Mouse (Mus musculus) cerebellum, postnatal 10 days (tissue): ENCODE measurements at regions not wholly inside any gene's neighbourhood (a gene's known extent, or its start where the extent isn't known, plus 50 kb on each side); places are given as distances from the start of the nearest gene placed in this dataset.

Source experiments
- DNase-seq, 2 experiments: peaks; one replicate each; pipeline ENCODE4 v3.0.0; 2021; ENCODE audit warnings: mixed read lengths in 2 of 2

DNA sequence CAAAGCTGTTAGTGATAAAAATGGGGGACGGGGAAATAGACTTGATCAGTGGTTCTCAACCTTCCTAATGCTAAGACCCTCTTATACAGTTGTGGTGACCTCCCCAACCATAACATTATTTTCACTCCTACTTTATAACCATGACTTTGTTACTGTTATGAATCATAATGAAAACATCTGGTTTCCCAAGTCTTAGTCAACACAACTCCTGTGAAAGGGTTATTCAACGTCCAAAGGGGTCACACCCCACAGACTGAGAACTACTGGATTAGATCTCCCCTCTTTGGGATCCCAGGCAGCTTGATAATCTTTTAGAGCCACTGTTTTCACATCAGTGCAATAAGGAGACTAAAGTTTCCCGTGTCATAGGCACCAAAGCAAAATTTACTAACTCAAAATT, 141.1 kb upstream of the Fndc3a start:
- DNase-seq = no peak

DNA sequence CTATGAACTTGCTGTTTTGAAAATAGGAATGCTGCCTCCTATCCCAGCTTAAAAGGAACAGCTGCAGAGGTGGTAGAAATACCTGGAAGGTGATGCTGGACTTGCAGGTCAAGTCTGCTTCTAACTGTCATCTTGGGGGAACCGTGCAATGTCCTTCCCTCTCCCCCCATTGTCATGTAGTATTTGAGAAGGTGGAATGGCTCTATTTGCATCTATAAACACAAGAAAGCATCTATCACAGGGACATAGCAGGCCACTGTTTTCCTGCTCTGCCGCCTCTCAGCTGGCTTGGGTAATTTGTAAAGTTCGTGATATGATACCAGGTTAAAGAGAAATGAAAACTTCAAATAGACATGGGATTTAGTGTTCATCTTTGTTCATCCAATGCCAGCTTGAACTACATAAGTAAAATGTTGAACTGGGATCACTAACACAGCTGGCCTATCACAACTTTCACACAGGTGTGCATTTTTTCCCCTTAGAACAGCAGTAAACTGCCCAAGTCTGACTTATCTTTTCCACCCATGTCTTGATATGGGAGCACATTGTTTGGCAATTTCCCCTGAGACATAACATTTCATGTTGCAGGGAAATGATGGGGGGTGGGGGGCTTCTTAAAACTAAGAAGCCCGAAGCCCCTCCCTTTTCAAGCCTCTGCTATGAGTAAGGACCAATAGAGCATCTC, 138.6 kb upstream of the Fndc3a start:
- no peak for DNase-seq

DNA sequence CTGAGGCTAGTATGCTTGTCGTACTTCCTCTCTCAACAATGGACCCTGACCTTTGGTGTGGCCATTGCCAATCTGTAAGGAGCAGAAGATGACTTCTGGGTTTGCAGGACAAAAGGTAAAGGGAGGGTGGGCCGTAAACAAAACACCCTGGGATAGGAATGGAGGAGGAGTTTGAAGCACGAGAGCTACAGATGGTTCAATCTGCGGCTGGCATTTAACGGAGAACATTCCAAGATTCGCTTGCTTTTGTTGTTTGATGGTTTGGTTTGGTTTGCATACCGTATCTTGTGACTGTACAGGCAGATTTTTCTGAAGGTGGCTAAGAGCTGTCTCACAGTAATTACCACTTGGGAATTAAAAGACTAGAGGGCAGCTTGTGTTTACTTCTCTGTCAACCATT, 137.7 kb upstream of the Fndc3a start:
- DNase-seq = no peak

DNA sequence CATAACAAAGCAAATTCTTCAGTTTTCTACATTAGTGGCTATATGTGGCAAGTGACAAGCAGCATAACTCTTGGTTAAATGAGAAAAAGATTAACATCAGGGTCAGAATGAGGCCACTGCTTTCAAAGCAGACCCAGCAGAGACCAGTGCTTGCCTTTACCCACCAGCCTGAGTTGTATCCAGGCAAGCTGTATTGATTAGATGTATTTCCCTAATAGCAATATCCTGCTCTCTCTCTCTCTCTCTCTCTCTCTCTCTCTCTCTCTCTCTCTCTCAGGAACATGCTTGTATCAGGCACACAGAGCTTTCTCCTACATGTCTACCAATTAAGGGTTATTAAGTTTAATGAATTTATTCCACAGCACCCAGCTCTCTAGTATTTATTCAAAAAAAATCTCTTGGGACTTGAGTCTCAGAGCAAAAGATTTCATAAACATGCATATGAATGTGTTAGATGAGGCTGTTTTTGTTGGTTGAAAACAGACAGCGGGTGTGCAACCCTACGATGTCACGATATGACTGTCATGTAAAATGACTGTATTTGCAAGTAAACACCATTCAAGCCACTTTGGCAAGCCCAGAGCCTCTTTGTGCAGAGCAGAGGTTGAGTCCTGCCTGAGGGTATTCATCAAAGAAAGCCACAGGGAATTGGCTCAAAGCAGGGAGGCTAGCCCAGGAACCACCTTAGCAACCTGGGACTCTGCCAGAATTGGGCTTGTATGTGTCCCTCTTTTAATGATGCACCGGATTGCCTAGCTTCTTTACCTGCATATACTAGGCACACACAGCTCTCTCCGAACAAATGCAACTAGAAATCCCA, 136.0 kb upstream of the Fndc3a start:
- peak; percentile 13 to 31 for DNase-seq

DNA sequence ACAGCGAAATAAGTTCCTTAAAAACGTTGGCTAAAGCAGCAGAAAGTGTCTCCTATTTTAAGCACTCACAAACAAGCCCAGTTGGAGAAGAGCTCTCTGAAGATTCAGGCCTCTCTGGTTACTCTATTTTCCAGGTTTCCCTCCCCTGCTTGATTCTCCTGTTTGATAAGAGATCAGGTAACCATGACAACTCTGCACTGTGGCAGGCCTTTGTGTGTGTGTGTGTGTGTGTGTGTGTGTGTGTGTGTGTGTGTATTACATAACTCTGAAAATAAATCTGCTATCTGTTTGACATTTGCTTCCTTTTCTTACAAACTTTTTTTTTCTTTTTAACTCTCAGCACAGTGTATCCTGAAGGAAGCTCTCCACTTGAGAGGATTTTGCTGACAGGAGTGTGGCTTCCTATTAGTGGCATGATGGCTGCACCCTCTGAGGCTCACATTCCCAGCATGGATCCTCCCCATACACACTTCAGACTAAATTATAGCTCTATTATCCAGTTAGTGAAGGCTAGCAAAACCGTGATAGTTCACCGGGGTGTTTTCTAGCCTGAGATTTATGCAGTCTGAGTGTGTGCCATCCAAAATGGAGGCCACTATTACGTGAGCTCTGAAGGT, 135.1 kb upstream of the Fndc3a start:
- peak in 1 of 2 experiments; percentile 3 for DNase-seq

DNA sequence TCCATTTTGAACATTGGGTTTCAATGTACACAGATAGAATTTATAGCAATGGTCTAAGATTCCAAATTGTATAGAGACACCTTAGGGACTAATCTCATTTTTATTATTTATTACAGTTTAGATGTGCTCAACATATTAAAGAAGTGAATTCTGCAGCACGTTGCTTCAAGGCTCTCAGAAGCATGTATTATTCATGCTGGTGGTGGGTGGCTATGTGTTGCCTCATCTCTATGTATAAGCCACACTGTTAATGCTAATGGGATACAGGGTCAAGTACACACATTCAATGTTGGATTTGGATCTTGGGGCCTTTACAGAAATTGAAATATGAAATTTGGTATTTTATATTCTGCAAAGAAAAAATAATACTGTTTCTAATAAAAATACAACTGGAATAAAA, 131.9 kb upstream of the Fndc3a start:
- no peak for DNase-seq

DNA sequence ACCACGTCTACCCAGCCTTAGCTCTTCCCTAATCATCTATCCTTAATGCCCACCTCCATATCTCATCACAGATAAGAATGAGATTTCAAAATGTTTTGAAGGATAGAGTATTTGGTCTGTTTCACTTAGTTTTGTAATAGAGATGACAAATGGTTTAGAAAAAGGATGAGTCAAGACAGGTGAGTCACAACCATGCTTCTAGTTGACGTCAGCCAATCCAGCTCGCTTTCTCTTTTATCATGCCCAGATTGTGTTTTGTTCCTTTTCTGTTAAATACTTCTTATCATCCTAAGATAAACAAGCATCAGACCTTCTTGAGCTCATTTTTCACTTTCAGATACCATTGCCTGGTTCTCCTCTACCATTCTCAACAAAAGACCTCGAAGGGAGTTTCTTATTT, 125.4 kb upstream of the Fndc3a start:
- DNase-seq = no peak

DNA sequence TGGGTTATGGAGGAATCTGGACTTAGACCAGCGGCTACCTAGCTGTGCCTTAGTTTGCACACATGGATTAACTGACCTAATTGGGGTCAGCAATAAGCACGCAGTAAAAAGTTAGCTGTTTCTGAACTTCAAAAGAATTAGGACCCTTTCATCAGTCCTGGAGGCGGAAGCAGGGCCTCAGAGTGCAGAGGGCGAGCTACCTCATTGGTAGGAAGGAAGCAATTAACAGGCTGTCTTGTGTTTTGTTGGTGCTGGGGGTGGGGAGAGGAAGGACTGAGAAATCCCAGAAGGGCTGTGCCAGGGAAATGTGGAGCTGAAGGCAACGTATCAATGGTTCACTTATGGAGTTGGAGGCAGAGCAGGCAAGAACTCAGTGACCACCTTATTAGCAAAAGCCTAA, 119.5 kb upstream of the Fndc3a start:
- no peak for DNase-seq

DNA sequence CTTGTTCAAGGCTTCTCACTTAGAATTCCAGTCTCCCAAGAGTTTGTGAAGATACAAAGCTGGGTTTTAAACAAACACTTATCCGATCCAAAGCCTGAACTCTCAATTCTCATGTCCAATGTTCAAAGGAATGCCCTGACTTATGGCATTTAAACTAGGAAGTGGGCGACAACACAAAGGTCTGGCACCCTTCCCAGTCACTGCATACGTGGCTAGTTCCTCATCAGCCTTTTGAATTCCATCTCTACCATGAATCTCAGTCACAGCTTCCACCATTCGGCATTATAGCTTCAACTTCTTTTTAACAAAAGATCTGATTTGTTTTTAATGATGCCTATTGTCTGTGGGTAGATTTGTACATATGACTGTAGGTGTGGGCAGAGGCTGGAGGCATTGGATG, 115.7 kb upstream of the Fndc3a start:
- DNase-seq = peak in 1 of 2 experiments; percentile 3

DNA sequence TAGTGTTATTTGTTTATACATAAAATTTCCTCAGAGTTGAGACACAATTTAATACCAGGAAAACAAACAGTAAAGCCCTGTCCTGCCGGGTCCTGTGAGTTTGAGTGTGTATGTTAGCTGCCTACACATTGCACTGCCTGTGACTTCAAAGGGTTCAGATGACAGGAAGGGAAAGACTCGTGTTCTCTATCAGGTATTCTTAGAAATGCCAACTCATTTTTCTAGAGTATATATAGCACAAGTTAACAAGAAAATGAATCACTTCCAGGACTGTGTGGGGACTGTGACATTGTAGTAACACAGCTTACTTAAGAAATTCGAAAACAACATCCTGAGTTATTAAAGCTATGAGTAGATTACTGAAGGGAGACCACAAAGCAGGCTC, 112.4 kb upstream of the Fndc3a start:
- no peak for DNase-seq

DNA sequence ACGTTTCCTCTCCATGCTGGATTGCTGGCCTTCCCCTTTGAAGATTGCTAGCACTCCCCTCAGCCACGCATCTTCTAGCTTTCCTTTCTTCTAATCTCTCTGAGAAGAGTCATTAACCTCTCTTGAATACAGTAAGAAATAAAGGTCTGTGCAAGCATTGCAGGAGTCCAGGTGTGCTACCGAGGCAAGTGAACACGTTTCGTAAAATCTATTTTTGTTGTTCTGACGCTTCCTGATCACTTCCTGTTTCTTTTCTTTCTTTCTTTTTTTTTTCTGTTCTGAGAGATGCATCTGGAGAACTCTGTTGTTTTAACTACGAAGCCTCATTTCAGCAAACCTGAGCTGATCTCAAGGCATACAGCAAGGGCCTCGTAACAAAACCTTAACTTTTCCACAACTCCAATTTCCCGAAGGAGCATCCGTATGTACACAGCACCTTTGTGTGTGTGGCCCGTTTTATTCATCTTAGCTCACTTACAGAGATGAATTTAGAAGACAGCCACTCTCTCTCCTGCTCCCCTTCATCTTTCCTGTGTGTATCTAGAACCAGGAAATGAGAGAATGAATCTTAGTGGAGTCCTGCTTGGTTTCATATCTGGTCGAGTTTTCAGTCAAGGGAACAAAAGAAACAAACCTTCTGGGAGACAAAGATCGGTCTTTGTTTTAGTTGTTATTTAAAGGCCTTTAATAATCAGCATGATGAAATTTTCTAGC, 111.9 kb upstream of the Fndc3a start:
- DNase-seq = no peak

DNA sequence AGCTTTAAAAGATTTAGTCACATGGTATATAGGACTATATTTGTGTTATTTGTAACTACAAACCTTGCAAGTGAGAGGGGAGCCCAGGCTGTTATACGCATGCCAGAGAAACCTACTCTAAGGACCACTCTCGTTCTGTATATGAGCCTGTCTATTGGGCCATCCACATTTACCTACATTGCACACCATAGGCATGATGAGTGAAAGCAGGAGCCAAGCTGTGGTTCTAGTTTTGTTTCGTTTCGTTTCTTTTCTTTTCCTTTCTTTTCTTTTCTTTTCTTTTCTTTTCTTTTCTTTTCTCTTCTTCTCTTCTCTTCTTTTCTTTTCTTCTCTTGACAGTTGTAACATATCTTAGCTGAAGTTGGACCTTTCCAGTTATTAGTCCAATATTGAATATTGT, 109.2 kb upstream of the Fndc3a start:
- DNase-seq = no peak

DNA sequence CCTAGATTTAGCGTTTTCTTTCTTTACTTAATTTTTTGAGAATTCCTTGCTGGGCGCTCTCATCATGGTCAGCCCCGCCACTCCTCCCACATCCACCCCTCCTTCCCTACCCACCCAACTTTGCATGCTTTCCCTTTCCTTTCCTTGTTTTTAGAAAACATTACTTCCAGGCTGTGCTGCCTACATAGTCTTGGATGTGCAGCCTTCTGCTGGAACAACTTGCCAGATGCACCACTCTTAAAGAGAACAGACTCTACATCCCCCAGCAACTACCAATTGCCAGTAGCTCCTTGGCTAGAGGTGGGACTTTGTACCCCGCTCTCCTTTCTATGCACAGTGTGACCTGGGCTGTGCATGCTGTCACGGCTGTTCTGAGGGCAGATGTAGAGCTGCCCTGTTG, 108.0 kb upstream of the Fndc3a start:
- no peak for DNase-seq

DNA sequence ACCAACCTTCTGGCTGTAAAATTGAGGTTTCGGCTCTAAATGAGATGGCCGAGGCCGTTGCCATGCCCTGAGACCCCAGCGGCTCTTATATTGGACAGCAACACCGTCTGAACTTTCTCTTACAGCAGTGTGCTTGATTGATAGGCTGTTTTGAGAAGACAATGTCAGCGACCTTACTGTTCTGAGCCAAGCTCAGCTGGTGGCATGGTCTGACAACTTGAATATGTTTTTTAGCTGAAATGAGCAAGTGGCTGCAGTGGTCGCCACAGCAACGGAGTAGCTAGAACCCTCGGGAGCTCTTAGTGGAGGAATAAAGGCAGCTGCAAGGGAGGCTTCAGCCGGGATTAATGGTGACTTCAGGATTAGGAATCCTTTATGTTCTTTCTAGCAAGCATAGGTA, 107.0 kb upstream of the Fndc3a start:
- DNase-seq = peak; percentile 17 to 40

DNA sequence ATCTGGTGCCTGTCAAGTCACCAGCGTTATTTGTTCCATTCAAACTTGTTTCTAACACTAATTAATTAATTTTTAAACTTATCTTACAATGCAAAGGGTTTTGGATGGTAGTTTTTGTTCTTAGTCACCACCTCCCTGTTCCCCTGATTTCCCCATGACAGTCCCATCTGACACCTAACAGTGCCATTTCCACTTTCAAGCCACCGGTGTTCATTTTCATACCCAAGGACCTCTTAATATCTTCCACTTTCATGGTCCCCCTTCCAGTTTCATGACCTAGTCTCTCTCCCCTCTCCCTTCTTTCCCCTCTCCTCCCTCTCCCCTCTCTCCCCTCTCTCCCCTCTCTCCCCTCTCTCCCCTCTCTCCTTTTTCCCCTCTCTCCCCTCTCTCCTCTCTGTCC, 99.3 kb upstream of the Fndc3a start:
- DNase-seq = no peak

DNA sequence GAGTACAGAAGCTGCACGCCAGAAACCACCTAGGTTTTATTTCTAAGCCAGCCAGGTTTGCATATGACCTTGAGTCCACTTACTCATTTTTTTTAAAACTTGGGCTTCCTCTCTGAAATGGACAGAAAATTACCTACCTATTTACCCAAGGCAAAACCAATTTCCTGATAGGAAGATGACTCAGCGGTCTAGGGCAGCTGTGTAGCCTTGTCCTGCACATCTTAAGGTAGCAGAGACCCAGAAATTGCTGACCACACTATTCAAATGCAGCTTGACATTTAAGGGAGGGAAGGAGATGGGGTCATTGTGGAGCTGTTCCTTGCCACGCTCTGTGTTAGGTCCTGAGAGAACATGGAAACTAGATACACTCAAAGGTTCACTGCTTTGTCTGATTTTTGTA, 98.1 kb upstream of the Fndc3a start:
- no peak for DNase-seq

DNA sequence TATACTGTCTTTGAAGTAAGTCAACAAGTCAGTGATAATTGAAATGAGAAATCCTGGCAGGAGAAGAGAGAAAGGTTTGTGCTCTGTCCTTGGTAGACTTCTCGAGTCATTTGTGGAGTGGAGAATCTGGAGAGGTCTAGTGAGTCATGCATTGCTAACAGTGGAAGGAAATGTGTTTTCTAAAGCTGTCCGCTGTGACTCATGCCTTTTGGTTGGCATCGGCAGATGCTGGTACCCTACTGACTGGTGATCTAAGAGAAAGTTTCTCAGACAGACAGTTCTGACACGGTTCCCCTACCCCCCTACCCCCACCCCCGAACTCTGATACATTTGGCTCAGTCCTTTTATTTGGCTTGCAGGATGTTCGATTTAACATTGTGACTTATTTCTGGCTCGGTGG, 97.5 kb upstream of the Fndc3a start:
- DNase-seq = no peak

DNA sequence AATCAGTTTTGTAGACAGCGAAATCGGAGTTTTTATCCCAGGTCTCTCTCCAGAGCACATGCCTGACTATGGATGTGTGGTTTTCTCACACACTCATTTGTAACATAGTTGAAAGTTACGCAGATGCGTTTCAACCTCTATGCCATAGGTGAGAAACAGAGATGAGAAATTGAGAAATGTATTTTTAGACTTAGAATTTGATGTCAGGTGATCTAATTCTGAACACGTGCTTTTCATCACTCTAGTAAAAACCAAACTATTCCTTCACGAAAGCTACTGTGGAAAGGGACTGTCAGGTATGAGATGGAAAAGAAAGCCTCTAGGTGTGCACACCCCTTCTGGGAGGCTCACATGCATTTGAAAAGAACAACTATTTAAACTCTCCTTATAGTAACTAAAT, 96.8 kb upstream of the Fndc3a start:
- DNase-seq = no peak

DNA sequence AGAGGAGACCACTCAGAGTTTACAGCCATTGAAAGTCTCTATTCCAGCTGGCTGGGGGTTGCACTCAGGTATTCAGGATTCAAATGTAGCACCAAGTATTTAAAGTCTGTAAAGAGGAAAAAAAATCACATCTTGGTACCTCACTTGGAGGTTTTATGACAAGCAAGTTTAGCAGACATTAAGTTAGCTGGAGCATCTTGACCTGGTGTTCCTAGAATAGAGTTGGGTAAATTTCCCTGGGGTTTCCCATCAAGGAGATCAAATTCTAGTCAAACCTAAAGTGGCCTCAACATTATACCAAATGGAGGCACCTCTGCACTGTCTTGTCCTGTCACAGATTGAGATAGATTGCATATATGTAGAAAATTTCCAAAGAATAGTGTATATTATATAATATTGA, 93.8 kb upstream of the Fndc3a start:
- DNase-seq = no peak

DNA sequence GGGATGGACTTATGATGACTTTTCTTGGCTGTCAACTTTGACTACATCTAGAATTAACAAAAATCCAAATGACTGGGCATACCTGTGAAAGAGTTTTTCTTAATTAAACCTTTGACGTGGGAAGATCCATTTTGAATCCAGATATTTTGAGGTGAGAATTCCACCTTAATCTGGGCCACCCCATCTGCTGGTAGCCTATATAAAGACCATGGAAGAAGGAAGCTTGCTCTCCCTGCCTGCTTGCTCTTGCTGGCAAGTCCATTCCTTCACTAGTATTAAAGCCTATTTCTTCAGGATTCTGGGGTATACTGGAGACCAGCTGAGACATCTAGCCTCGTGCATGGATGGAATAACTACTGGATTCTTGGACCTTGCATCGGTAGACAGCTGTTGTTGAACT, 80.9 kb upstream of the Fndc3a start:
- DNase-seq = no peak

DNA sequence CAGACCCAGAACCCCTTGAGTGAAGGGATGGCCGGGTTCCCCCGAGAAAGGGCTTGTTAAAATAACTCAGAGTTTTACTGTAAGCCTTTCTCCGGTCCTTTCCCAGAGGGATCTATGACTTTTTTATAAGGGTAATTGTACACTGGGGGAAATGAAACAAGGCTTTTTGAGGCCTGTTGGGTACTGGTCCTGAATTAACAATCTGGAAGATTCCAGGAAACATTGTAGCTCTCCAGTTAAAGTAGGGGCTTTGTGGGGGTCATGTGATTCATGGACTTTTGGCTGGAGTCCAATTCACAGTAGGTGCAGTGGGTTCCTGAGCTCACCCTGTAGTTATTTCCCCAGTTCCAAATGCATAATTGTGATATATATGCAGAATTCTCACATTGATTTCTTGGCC, 77.1 kb upstream of the Fndc3a start:
- peak in 1 of 2 experiments; percentile 5 for DNase-seq

DNA sequence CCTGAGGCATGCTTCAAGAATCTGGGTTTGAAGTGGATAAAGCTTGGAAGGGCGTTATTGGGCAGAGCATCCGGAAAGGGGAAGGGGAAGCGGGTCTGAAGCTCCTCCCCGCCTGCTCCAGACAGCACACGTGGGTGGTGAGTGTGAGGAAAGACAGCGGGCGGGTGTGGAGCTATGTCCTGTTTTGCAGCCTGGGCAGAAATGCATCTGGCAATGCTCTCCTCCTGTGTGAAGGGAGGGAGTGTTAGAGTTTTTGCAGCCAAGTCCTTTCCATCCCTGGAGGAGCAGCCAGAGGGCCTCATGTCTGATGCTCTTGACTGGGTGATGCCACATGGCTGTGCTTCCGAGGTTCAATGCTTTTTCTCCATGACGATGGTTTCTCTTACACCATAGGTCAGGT, 73.4 kb upstream of the Fndc3a start:
- DNase-seq = peak in 1 of 2 experiments; percentile 4

DNA sequence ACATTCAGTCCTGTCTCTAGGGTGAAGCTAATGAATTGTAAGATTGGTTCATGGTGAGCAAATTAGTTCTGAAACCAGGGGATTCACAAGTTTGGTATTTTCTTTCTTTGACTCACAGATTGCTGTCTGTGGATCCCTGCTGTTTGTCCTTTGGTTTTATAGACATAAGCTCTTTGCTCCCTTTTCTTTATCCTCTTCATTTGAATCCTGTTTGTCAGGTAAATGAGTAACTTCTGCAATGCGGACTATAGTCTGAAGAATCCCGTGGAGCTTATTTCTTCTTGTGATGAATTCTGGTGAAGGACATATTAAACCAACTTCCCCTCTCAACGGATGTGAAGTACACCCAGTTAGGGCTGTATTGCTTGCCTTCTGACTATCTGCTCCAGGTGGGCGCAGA, 69.6 kb upstream of the Fndc3a start:
- no peak for DNase-seq

DNA sequence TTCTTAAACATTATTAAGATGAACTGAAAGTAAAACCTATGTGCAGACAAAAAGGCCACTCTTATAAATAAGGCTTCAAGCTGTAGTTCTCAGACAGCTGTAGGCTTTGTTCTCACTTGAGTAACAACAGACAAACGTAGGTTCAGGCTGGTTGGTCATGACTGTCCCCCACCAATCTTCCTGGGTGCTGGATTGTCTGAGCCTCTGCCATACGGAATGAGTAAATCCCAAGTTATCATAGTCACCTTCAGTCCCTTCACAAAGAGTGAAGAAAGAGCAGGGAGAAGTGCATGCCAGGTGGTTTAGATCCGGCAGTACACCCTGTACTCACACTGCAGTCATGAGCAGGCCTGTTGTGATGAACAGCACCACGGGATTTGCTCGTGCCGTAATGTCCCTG, 69.0 kb upstream of the Fndc3a start:
- no peak for DNase-seq
